Mouse (Mus musculus) retina, adult 2 months (tissue): ENCODE results near the gene Tacr2.

ENCODE experiments used
- DNase-seq: peaks from one replicate; pipeline ENCODE4 v3.0.0-alpha.2; 2012; ENCODE audit warnings: low read depth, low spot score

Tacr2 gene

DNA sequence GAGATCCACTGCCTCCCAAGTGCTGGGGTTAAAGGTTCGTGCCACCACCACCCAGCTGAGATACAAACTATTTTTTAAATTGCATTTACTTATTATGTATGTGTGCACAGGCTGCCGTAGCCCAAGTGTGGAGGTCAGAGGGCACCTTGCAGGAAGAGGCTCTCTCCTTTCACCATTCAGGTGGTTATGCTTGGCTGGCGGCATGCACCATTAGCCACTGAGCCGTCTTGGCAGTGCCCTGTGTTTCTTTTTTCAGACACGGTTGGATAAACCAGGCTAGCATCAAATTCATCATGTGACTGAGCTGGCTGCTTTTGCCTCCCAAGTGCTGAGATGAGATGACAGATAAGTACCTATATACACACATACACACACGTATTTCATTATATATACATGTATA is 13.0 kb upstream of the Tacr2 start:
- DNase-seq = no peak

DNA sequence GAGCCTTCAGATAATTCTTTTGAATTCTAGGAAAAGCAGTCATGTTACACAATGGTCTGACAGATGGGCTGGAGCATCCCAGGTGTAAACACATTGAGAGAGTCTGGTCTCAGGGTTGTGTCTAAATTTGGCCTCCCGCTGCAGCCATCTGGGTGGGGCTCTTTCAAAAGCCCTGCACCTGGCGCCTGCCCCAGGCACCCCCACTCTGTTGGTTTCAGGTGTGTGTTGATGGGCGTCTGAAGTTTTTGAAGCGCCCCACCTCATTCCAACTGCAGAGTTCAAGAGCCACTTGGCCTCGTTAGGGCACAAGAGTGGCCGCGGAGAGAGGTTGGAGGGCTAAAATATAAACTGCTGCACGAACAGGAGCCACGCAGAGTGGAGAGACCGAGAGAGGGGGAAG is 9.9 kb upstream of the Tacr2 start:
- no peak for DNase-seq

DNA sequence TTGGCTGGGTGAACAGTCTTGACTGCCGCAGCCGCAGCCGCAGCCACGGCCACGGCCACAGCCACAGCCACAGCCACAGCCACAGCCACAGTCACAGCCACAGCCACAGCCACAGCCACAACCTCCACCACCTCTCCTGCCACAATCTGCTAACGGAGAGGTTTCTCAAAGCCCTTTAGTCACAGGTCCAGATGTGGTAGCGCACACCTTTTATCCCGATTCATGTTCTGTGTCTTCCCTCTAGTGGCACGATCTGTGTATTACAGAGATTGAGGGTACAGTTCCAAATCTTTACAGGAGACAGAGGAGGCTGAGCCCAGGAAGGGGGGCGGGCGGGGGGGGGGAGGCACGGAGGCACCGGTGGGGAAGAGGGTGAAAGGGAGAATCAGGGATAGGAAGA is 9.3 kb upstream of the Tacr2 start:
- peak; percentile 36 for DNase-seq

DNA sequence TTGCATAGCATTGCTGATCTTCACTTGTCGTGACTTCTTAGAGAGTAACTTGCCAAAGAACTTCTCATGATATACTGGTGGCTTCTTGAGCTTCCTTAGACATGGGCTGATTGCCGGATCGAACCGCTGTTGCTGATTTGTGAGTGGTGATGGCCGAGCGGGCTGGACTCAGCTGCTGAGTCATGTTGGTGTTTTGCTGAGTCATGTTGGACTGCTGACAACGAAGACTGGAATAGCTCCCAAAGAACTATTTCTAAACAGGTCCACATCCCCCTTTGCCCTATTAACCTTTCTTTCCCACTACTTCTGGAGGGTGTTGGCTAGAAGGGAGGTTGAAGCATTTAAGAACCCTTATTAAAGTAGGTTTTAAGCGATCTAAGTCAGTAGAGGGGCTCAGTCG is 8.2 kb upstream of the Tacr2 start:
- DNase-seq = no peak

DNA sequence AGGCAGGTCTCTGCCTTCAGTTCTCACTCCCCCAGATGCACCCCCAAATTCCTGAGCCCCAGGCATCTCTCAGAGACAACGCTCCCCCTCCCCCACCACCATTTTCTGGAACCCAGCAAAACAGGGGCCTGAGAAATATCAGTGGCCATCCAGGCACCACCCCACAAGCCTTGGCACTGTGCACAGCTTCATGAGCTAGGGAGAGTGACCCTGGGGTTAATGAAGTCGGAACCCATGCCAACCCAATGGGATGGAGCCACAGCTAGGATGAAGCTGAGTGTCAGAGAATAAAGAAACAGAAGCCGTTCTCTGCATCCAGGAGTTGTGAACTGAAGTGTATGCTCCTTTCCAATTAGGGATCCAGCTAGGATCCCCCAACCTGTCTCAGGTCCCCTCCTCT is 5.1 kb upstream of the Tacr2 start:
- no peak for DNase-seq

DNA sequence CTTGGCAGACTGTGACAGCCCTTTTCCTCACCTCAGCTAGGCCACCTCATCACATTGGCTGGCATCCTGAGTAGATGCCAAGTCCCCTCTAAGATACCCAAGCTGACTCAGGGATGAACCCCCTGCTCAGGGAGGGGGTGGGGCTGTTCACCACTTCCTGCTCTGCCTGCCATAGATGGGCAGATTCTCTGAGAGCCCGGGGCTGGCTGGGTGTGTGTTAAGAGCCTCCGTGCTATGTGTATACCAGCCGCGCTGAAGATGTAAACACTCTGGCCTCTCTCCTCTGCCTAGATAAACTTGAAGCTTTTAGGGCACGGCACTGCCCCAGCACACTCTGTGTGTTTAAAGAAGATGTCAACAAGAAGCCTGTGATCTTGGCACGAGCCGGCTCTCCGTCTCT is 4.4 kb upstream of the Tacr2 start:
- no peak for DNase-seq

DNA sequence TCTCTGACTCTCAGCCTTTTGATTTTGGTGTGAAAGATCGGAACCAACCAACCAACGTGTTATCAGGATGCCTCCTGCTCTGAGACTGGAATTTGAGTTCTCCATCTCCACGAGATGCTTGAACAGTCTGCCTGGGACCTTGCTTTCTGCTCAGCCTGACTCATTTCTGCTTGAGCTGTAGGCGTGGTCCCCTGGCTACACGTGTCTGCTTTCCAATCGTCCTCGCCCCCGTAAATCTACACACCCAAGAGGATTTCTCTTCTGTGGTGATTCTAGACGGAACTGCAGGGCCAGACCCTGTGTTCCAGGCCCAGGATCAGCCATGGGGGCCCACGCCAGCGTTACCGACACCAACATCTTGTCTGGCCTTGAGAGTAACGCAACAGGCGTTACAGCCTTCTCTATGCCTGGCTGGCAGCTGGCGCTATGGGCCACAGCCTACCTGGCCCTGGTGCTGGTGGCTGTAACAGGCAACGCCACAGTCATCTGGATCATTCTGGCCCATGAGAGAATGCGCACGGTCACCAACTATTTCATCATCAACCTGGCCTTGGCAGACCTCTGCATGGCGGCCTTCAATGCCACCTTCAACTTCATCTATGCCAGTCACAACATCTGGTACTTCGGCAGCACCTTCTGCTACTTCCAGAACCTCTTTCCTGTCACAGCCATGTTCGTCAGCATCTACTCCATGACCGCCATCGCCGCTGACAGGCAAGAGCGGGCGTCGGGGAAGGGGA is 428 bp downstream of the Tacr2 start:
- no peak for DNase-seq

DNA sequence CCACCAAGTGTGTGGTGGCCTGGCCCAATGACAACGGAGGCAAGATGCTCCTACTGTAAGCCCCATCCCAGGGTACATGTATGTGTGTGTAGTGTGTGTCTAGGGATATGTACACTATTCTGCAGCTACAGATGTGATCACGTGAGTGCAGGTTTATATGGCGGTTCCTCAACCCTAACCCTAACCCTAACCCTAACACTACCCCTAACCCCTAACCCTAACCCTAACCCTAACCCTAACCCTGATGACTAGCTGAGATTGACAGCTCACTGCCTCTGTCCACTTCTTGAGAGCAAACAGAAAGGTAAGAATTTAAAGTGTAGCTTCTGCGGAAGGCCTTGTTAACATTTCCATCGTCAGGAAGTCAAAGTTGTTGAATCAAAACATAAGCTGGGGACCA is 6.1 kb downstream of the Tacr2 start:
- no peak for DNase-seq

DNA sequence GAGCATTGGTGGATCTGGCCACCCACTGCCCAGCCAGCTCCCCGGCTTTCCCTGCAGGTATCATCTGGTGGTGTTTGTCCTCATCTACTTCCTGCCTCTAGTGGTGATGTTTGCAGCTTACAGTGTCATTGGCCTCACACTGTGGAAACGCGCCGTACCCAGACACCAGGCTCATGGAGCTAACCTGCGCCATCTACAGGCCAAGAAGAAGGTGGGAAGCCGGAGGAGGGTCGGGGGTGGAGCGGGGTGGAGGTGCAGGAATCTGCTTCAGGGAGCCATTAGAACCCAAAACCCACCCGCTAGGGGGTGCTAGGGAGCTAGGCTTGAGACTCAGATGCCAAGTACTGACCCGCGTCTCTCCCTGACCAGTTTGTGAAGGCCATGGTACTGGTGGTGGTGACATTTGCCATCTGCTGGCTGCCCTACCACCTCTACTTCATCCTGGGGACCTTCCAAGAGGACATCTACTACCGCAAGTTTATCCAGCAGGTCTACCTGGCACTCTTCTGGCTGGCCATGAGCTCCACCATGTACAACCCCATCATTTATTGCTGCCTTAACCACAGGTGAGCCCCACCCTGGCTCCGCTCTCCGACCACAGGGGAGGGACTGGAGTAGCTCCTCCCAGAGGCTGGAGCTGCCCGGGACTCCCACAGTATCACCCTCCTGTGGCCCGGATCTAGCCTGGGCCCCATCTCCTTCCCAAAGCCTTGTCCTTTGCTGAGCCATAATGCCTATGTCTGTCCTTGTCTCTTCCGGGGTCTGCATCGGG is 9.1 kb downstream of the Tacr2 start:
- DNase-seq = peak; percentile 55

DNA sequence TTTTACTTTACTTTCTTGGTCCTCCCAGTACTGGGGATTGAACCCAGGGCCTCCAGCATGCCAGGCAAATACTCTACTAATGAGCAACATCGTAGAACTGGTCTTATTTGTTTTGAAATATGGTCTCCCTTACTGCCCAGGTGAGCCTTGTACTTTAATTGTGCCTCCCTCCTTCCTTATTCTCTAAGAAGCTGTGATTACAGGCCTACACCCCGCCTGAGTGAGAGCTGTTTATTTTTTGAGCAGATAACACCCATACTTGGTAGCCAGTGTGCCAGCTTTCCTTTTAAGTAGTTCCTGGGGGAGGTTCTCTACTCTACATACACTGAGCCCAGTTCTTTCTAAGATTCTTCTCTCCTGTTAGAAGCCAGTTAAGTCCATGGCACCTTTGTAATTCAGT is 12.1 kb downstream of the Tacr2 start:
- DNase-seq = no peak

DNA sequence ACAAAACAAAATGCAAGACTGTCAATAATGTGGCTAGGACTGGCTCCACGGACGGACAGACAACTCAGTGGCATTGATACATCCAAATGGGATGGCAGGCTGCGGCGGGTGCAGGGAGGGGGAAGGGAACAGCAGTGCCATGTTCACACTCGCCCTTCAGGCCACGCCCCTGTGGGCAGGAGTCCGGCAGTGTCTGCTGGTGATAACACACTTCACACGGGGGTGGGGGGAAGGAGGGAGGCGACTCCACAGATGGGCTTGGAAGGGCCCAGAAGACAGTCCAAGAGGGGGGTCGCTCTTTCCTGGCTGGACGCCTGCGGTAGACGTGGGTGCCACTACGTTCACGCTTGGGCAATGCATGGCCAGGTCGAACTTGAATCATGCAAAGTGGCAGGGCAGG is 17.0 kb downstream of the Tacr2 start:
- DNase-seq = no peak

DNA sequence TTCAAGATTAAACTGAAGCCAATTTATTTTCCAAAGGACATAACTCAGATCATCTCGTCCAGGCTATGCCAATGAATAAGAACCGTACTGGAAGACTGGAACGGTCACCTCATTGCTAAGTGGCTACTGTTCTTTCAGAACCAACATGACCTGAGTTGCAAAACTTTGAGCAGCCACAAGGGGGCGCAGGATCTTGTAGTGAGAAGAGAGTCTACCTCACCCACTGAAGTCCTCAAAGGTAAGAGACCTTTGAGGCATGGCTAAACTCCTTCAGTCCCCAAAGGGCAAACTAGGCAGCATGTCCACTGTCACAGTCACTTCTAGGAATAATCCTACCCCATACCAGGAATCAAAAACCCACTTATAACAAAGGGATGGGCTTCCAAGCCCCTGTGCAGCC is 23.0 kb downstream of the Tacr2 start:
- DNase-seq = peak; percentile 75

DNA sequence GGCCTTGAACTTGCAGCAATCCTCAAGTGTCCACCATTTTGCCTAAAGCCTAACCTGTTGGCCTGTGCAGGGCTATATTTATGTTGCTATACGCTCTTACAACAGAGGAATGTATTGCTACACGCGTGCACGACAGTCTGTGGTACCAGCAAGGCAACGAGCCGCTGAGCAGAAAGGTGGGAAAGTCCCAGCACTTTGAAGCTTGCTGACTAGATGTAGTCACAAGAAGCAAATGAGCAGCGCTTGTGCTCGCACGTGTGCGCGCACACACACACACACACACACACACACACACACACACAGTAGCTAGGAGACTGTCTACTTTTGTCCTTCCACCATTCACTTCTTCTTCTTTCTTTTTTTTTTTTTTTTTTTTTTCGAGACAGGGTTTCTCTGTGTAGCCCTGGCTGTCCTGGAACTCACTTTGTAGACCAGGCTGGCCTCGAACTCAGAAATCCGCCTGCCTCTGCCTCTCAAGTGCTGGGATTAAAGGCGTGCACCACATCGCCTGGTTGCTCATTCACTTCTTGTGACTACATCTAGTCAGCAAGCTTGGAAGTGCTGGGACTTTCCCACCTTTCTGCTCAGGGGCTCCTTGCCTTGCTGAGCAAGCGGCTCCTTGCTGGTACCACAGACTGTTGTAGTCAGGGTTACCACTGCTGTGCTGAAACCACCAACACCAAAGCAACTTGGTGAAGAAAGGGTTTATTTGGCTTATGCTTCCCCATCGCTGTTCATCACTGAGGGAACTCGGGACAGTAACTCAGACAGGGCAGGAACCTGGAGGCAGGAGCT is 25.5 kb downstream of the Tacr2 start:
- no peak for DNase-seq

DNA sequence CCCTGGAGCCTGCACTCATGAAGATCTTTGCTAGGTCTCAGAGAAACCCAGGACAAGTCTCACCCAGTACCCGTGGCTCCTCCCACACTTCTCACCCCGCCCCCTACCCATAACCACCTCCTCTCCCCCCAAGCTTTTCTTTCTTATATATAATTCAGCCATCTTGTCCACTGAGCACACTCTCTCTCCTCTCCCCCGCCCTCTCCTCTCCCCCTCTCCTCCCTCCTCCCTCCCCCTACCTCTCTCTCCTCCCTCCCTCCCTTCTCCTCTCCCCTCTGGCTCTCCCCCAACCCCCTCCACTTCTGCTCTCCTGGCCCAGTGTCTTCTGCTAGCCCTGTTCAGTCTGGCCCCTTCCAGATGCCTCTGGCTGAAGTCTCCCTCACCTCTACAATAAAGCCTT is 26.8 kb downstream of the Tacr2 start:
- no peak for DNase-seq

DNA sequence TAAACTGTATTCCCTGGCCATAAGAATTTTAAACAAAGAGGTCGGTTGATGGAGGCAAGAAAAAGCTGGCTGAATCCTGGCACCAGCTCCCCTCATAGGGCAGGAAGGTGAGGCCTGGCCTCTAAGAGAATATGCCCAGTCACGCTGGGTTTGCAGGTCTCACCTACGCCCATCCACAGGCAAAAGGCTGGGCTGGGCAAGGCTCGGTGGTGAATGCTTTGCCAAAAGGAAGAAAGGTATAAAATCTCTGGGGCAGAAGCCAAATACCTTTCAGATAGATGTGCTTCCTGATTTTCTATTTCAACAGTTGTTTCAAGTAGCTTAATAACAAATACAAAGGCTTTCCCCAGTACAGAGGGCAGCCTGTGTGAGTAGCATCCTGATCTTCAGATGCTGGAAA is 27.4 kb downstream of the Tacr2 start:
- DNase-seq = no peak

DNA sequence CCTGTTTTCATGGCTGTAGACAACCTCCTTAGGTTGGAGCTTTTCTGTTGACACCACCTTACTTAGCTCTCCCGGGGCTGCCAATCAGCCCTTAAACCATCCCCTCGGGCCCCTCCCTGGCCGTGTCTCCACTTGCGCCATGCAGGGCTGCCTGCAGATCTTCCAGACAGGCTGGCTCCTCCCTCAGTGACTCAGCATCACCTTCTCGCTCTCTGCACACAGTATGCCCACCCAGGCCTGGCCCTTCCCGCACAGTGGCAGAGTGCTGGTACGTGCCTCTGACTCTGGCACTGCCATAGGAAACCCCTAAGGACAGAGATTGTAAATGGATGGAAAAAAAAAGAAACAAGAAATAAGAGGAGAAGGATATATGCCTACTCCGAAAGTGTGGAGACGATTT is 30.5 kb downstream of the Tacr2 start:
- no peak for DNase-seq

DNA sequence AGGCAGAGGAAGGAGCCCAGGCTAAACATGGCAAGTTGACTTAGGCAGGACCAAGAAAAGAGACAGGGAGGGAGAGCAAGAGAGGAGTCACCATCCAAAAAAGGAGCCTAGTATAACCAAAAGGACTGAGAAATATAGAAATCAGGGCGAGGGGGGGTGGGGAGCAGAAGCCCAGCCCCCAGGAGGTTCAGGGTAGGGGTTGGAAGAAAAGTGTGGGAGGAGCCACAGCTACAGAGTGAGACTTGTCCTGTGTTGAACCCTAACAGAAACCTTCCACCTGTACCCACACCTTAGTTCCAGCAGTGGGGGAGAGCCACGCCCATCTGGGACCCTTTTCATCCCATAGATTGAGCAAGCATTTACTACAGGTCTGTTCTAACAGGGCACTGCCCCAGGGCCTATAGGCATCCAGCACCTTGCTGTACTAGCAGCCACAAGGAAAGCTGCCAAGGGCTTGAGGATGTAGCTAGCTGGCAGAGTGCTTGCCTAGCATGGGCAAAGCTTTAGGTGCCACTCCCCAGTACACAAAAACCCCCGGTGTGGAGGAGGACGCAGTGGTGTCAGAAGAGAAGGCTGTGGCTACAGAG is 31.1 kb downstream of the Tacr2 start:
- no peak for DNase-seq

DNA sequence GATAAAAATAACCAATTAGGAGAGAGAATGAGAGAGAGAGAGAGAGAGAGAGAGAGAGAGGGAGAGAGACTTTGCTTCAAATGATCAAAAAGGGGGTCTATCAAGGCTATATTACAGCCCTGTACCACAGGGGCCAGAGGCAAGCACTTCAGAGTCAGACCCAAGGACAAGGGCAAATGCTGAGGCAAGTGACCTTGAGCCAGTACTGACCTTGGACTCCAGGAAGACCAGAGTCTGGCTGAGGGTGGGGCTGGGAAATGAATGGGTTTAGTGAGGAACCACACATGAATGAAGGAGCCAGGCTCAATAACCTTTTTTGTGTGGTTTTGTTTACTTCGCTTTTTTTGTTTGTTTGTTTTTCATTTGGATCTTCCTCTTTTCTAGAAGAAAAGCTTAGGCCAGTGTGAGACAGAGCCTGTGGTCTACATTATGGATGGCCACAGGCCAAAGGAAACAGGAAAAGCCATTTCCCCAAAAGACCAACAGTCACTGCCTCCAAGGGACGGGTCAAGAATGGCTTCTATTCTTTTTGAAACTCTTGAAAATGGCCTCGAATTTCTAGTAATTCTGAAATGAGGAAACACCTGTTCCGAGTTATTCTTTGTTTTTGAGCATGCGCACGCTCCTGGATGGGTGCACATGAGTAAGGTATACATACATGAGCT is 35.4 kb downstream of the Tacr2 start:
- no peak for DNase-seq

DNA sequence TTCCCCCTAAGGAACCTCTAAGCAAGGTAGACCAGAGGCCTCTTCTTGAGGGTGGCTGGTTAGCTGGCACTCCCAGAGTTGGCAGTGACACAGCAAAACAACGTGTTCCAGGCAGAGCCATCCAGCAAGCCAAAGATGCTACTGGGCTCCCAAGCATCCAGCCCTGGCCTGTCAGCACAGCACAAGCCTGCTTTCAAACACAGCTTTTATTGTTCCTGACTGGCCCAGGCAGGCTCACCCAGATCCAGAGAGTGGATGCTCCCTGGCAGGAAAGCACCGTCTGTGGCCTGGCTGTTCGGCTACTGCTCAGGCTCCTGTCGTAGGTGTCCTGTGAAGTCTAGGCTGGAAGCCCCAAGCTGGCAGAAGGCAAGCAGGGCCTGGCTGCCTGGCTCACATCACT is 41.9 kb downstream of the Tacr2 start:
- DNase-seq = no peak

DNA sequence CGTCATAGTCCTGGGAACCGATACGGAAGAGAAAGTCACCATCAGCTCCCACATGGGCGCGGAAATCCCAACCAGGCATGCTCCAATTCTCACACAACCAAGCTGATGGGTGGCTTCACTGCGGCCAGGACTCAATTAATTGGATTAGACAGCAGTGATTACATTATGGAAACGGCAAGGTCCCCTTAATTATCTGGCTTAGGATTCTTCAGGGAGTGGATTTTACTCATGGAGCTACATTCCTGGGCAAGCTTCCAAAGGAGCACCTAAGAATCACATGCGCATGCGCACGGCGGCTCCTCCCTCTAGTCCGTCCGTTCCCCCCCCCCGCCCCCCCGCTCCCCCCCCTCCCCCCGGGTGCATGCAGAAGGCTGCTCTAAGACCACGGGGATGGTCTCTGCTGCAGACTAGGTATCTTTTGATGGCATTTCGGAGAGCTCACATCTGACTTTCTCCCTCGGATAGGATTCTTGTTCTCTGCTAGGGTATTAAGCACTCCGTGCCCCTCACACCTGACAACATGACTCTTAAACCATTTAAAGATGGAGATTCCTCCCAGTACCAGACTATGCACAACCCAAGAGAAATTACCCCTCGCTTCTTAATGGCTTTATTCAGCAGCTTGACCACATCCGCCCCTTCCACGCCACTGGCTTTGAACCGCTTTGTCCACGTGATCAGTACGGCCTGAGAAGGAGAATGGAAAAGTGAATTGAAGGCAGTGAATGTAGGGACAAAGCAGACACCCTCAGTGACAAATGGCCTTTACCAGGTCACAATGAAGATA is 44.0 kb downstream of the Tacr2 start:
- peak; percentile 71 for DNase-seq
